Mouse (Mus musculus): ENCODE results near the gene Zdhhc17.

The Zdhhc17 gene

GRCm38 (mm10) chr10:110958879-110959278, 51.1 kb downstream of the Zdhhc17 start:
- no peak for DNase-seq (ENCODE audit: low spot score)

GRCm38 (mm10) chr10:110952937-110953451, 56.9 kb downstream of the Zdhhc17 start:
- peak; percentile 97 for DNase-seq (ENCODE audit: low spot score)

GRCm38 (mm10) chr10:110952271-110952670, 57.7 kb downstream of the Zdhhc17 start:
- peak; percentile 16 for DNase-seq (ENCODE audit: low spot score)

GRCm38 (mm10) chr10:110951748-110952147, 58.2 kb downstream of the Zdhhc17 start:
- DNase-seq (ENCODE audit: low spot score) = no peak

GRCm38 (mm10) chr10:110951112-110951511, 58.8 kb downstream of the Zdhhc17 start:
- no peak for DNase-seq (ENCODE audit: low spot score)

GRCm38 (mm10) chr10:110947574-110947973, 62.4 kb downstream of the Zdhhc17 start:
- no peak for DNase-seq (ENCODE audit: low spot score)

- DNase-seq (ENCODE audit: low spot score) = no peak
Measured at GRCm38 (mm10) chr10:110945966-110946365, 64.0 kb downstream of the Zdhhc17 start.

GRCm38 (mm10) chr10:110944175-110944574, 65.8 kb downstream of the Zdhhc17 start:
- no peak for DNase-seq (ENCODE audit: low spot score)

GRCm38 (mm10) chr10:110942806-110943205, 67.1 kb downstream of the Zdhhc17 start:
- no peak for DNase-seq (ENCODE audit: low spot score)

- DNase-seq (ENCODE audit: low spot score) = no peak
Measured at GRCm38 (mm10) chr10:110941968-110942367, 68.0 kb downstream of the Zdhhc17 start.

- no peak for DNase-seq (ENCODE audit: low spot score)
Measured at GRCm38 (mm10) chr10:110940740-110941398, 69.1 kb downstream of the Zdhhc17 start.

GRCm38 (mm10) chr10:110939717-110940116, 70.2 kb downstream of the Zdhhc17 start:
- no peak for DNase-seq (ENCODE audit: low spot score)

GRCm38 (mm10) chr10:110938841-110939549, 70.9 kb downstream of the Zdhhc17 start:
- DNase-seq (ENCODE audit: low spot score) = no peak

GRCm38 (mm10) chr10:110938361-110938760, 71.6 kb downstream of the Zdhhc17 start:
- DNase-seq (ENCODE audit: low spot score) = peak; percentile 82

GRCm38 (mm10) chr10:110935669-110936068, 74.3 kb downstream of the Zdhhc17 start:
- no peak for DNase-seq (ENCODE audit: low spot score)

GRCm38 (mm10) chr10:110935081-110935480, 74.9 kb downstream of the Zdhhc17 start:
- DNase-seq (ENCODE audit: low spot score) = no peak

- DNase-seq (ENCODE audit: low spot score) = no peak
Measured at GRCm38 (mm10) chr10:110933584-110933983, 76.4 kb downstream of the Zdhhc17 start.

GRCm38 (mm10) chr10:110931913-110932560, 77.9 kb downstream of the Zdhhc17 start:
- no peak for DNase-seq (ENCODE audit: low spot score)

- no peak for DNase-seq (ENCODE audit: low spot score)
Measured at GRCm38 (mm10) chr10:110931161-110931912, 78.6 kb downstream of the Zdhhc17 start.

- no peak for DNase-seq (ENCODE audit: low spot score)
Measured at GRCm38 (mm10) chr10:110929756-110930155, 80.2 kb downstream of the Zdhhc17 start.

- peak; percentile 75 for DNase-seq (ENCODE audit: low spot score)
Measured at GRCm38 (mm10) chr10:110927491-110927890, 82.4 kb downstream of the Zdhhc17 start.

GRCm38 (mm10) chr10:110922612-110923011, 87.3 kb downstream of the Zdhhc17 start:
- no peak for DNase-seq (ENCODE audit: low spot score)
